Mouse (Mus musculus): ENCODE data around the gene Foxp2. TPM values are rescaled to one million over a fixed set of nuclear protein-coding genes. Genes with fewer than 3 reads are reported as not detected.

The Foxp2 gene
- total and polyA plus RNA-seq, 3 experiments = not detected

GRCm38 (mm10) chr6:15008113-15008512 lies 107.0 kb downstream of the Foxp2 start:
- H3K9ac ChIP-seq (ENCODE audit: insufficient read depth, low read depth) = no peak overlapping the region
- dilution Hi-C loops (cut with MboI; ENCODE audit: extremely low pct_ligation_motif_present, extremely low pct_unique_long_range_greater_than_20kb, low sequenced_read_pairs) (no loop called here), in situ Hi-C loops (cut with MboI; ENCODE audit: low pct_ligation_motif_present, low pct_unique_long_range_greater_than_20kb, low sequenced_read_pairs) (no loop called here)
- no peaks in the 10 kb centered on the region for H3K36me3 ChIP-seq (replicated peaks in 1 of 2; ENCODE audit: control insufficient read depth in 1 of 2, insufficient read depth in 1 of 2, low read length in 1 of 2)
- no peak for DNase-seq (ENCODE audit: extremely low read depth)
- no peak overlapping the region for H3K4me3 ChIP-seq (replicated peaks in 1 of 3; ENCODE audit: low read depth in 2 of 3, low read length in 2 of 3, poor library complexity in 1 of 3)
- H3K27ac ChIP-seq (ENCODE audit: insufficient read depth, low read depth) = no peak overlapping the region
- TF ChIP-seq IRF4 (IDR thresholded peaks at IDR 0.05; ENCODE audit: low read depth, low read length) = no peak
- TF ChIP-seq BHLHE40 (IDR thresholded peaks at IDR 0.05; ENCODE audit: low read depth, low read length) = no peak
- no peak for TF ChIP-seq UBTF (IDR thresholded peaks at IDR 0.05; ENCODE audit: low read depth, low read length)
- TF ChIP-seq PAX5 (IDR thresholded peaks at IDR 0.05; ENCODE audit: low read length) = no peak
- TF ChIP-seq ETS1 (conservative IDR thresholded peaks at IDR 0.05; ENCODE audit: low read depth, low read length) = no peak
- TF ChIP-seq HCFC1 (IDR thresholded peaks at IDR 0.05; ENCODE audit: low read depth, low read length) = no peak
- TF ChIP-seq CHD2 (IDR thresholded peaks at IDR 0.05; ENCODE audit: low read length) = no peak
- TF ChIP-seq TCF12 (IDR thresholded peaks at IDR 0.05; ENCODE audit: low read depth, low read length) = no peak
- no peak for TF ChIP-seq MXI1 (IDR thresholded peaks at IDR 0.05; ENCODE audit: low read depth, low read length)
- TF ChIP-seq POLR2A (IDR thresholded peaks at IDR 0.05; ENCODE audit: low read depth, low read length) = no peak
- no peak for TF ChIP-seq MEF2A (IDR thresholded peaks at IDR 0.05; ENCODE audit: borderline replicate concordance, low read depth, low read length)
- TF ChIP-seq MAX (IDR thresholded peaks at IDR 0.05; ENCODE audit: low read length) = no peak
- TF ChIP-seq EP300 (IDR thresholded peaks at IDR 0.05; ENCODE audit: low read length) = no peak
- no peak for TF ChIP-seq CTCF (conservative IDR thresholded peaks at IDR 0.05 in 1 of 2, IDR thresholded peaks at IDR 0.05 in 1 of 2; ENCODE audit: low read depth in 2 of 2, low read length in 2 of 2)
- H3K79me2 ChIP-seq (replicated peaks; ENCODE audit: control insufficient read depth, extremely low read depth, insufficient read depth, poor library complexity, severe bottlenecking) = no peaks in the 10 kb centered on the region
- H3K4me2 ChIP-seq (ENCODE audit: insufficient read depth, low read depth, poor library complexity, severe bottlenecking) = no peak overlapping the region
- H3K9me3 ChIP-seq (replicated peaks; ENCODE audit: low read length) = no peaks in the 10 kb centered on the region
- no peaks in the 10 kb centered on the region for H3K27me3 ChIP-seq (replicated peaks)
- H3K4me1 ChIP-seq (ENCODE audit: control insufficient read depth in 1 of 2, insufficient read depth in 2 of 2) = no peaks in the 10 kb centered on the region

GRCm38 (mm10) chr6:15028488-15028887 lies 127.3 kb downstream of the Foxp2 start:
- H3K27ac ChIP-seq (ENCODE audit: insufficient read depth, low read depth) = no peak overlapping the region
- in situ Hi-C loops (cut with MboI; ENCODE audit: low pct_ligation_motif_present, low pct_unique_long_range_greater_than_20kb, low sequenced_read_pairs) = no loop called here
- no peaks in the 10 kb centered on the region for H3K4me1 ChIP-seq (ENCODE audit: control insufficient read depth in 1 of 2, insufficient read depth in 2 of 2)
- H3K4me3 ChIP-seq (replicated peaks in 1 of 3; ENCODE audit: low read depth in 2 of 3, low read length in 2 of 3, poor library complexity in 1 of 3) = no peak overlapping the region
- H3K4me2 ChIP-seq (ENCODE audit: insufficient read depth, low read depth, poor library complexity, severe bottlenecking) = no peak overlapping the region
- DNase-seq (ENCODE audit: extremely low read depth) = no peak
- dilution Hi-C loops (cut with MboI; ENCODE audit: extremely low pct_ligation_motif_present, extremely low pct_unique_long_range_greater_than_20kb, low sequenced_read_pairs) = no loop called here
- H3K79me2 ChIP-seq (replicated peaks; ENCODE audit: control insufficient read depth, extremely low read depth, insufficient read depth, poor library complexity, severe bottlenecking) = no peaks in the 10 kb centered on the region
- no peaks in the 10 kb centered on the region for H3K27me3 ChIP-seq (replicated peaks)
- H3K9me3 ChIP-seq (replicated peaks; ENCODE audit: low read length) = no peaks in the 10 kb centered on the region
- H3K36me3 ChIP-seq (replicated peaks in 1 of 2; ENCODE audit: control insufficient read depth in 1 of 2, insufficient read depth in 1 of 2, low read length in 1 of 2) = no peaks in the 10 kb centered on the region
- TF ChIP-seq PAX5 (IDR thresholded peaks at IDR 0.05; ENCODE audit: low read length) (no peak), GABPA (IDR thresholded peaks at IDR 0.05; ENCODE audit: insufficient replicate concordance, low read depth, low read length) (no peak), USF2 (conservative IDR thresholded peaks at IDR 0.05; ENCODE audit: low read depth, low read length) (no peak), BHLHE40 (IDR thresholded peaks at IDR 0.05; ENCODE audit: low read depth, low read length) (no peak), JUN (IDR thresholded peaks at IDR 0.05; ENCODE audit: insufficient read depth, low read depth, low read length) (no peak), TBP (conservative IDR thresholded peaks at IDR 0.05; ENCODE audit: low read depth, low read length) (no peak), ZKSCAN1 (IDR thresholded peaks at IDR 0.05; ENCODE audit: borderline replicate concordance, low read depth, low read length) (no peak), ZC3H11A (IDR thresholded peaks at IDR 0.05; ENCODE audit: low read depth, low read length) (no peak), ZNF384 (IDR thresholded peaks at IDR 0.05; ENCODE audit: low read depth, low read length) (no peak)
- H3K9ac ChIP-seq (ENCODE audit: insufficient read depth, low read depth) = no peak overlapping the region

Data from CH12.LX (cell line).